Mouse (Mus musculus): Measurements from ENCODE around the gene Clic3.

Gene Clic3

DNA sequence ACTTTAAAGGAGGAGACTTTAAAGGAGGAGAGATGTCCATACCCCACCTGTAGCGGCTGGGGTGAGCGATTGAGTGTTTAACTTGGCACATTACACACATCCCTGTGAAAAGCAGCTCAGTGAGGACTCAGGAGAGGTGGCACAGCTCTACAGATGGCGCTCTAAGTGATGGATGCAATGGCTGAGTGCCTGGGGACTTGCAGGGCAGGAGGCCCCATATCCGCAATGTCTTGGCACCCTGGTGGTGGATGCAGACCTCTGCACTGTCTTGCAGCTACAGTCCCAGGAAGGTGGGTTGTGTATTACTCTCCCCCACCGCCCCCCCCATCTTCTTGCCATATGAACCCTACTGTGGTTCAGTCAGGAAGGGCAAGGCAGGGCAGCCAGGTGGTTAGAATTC is 50.3 kb downstream of the Clic3 start:
- DNase-seq (ENCODE audit: extremely low spot score, low spot score), result no peak
